Mouse (Mus musculus) frontal cortex, adult (tissue): Measurements from ENCODE around the gene Dnajc25.

Experiments
- ATAC-seq: cut with Nextera tagmentation; 2 replicates; pipeline ENCODE4 v1.9.2; 2017; ENCODE audit warnings: mild to moderate bottlenecking, moderate library complexity, mixed read lengths; ENCODE audit not compliant: low TSS enrichment

Gene Dnajc25

DNA sequence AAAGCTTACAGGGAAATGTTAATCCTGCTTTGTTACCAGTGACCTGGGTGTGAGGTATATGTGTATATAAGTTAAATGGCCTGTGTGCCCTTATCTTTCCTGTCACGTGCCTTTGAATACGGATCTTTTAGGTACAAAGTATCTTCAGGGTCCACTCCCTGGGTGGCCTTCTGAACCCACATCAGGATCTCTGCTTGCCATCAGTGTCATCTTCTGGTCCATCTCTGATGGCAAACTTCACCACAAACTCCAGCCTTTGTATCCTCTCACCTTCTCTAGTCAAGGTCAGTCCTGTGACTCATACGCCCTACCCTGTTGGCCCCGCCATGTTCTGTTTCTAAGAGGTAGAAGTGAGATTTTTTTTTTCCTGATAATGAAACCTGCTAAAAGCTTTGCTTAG is at the start of gene Dnajc25:
Gene Dnajc25, plus strand, starts transcription at position 301 of the 400 bp plus-strand sequence.
- ATAC-seq: no peak

GRCm38 (mm10) chr4:58948391-58948790 is 46.5 kb upstream of the Dnajc25 start:
- peak; percentile 28 for ATAC-seq

- ATAC-seq: no peak
Measured at GRCm38 (mm10) chr4:58952630-58953029, 42.2 kb upstream of the Dnajc25 start.

DNA sequence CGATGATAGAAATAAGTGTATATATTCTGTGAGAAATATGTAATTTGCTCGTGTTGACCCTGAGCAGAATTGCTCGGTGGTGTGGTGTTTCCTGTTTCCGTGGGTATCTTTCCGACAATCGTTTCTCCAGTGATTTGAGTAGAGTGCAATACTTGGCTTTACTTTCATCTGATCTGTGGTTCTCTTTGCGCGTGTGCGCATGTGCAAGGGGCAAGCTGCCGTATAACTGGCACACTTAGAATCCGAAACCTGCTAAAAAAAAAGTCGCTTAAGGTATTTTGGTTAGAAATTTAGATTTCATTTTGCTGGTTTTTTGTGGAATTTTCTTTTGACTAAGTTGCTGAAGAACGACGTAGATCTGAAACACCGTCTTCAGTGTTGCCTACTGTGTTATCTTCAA is 33.1 kb upstream of the Dnajc25 start:
- ATAC-seq: no peak

DNA sequence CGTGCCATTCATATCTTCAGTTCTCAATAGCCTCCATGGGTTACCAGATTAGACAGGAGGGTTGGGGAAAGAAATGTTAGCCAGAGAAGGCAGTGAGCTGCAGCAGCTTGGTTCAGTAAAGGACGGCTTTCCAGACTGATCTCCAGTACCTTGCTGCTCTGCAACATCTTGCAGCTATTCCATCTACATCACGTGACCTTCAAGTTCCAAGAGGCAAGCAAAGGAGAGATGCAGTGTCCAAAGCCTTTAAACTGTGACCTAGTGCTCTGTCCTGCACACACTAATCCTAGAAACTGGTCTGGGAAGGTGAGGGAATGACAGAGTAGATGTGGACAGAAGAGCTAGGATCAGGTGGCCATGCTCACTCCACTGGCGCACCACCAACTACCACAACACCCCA is 31.6 kb upstream of the Dnajc25 start:
- no peak for ATAC-seq

DNA sequence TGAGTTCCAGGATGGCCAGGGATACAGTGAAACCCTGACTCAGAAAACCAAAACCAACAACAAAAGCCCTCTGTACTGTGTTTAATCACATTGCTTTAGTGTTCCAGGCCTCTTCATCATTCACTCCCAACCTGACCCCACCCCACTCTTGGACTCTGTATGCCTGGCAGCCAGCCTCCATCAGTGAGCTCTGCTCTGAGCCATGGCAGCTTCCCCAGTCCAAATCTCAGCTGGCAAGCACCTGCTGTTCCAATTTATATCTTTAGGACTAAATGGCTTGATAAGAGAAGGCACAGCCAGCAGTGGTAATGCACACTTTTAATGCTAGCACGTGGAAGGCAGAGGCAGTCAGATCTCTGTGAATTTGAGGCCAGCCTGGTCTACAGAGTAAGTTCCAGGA is 29.7 kb upstream of the Dnajc25 start:
- no peak for ATAC-seq

DNA sequence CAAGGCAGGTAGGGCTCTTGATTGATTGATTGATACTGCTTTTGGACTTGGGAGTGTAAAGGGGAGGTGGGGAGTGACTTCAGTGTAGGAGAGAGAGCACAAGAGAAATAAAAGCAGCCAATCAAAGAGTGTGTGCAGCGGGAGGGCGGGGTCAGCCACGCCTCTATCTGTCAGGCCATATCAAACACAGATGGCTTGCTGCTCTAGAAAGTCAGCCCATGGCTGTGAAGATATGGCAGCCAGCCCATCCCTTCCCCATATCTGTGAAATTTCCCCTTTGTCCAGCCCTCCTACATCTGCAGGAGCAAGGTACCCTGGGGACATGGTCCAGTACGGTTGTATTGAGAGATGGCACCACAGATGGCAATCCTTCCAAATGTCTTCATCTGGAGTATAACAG is 24.2 kb upstream of the Dnajc25 start:
- no peak for ATAC-seq

- ATAC-seq: no peak
Measured at GRCm38 (mm10) chr4:58975711-58976110, 19.2 kb upstream of the Dnajc25 start.

DNA sequence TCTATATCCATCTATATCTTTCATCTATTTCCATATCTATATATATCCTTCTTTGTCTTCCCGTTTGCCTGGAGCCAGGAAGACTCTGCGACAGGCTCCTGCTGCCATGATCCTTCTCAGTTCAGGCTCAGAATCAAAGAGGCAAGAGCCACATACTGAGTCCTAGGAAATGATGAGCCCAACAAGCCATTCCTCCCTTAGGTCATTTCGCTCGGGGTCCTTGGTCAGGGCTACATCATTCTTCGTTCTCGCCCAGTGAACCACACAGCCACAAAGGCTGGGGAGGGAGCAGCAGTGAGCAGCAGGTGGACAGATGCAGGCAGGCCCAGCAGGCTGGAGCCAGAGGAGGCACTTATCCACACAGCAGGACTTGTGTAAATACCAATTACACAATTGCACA is 13.4 kb upstream of the Dnajc25 start:
- no peak for ATAC-seq

- ATAC-seq: no peak
Measured at GRCm38 (mm10) chr4:58982806-58983205, 12.1 kb upstream of the Dnajc25 start.

DNA sequence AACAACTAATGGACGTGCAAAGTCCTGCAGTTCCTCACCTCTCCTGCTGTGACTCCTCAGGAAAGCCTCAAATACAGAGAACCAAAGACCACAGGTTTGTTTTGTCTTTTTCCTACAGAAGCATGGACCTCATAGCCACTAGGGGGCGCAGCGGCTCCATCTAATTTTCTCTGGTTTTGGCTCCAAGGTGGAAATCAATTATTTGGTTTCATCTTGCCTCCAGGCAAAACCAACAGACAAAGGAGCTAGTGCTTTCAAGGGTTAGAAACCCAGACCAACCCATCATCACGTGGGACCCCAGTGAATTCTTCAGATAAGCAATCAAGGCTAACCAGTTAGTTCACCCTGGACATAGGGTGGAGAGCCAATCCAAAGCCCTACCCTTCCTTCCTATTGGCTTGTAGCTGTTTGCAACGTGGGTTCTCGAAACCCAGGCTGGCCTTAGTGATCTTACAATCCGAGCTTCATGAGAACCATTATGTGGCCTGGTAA is 9.7 kb upstream of the Dnajc25 start:
- ATAC-seq: peak; percentile 50; the same call in 1 of the 2 replicates

DNA sequence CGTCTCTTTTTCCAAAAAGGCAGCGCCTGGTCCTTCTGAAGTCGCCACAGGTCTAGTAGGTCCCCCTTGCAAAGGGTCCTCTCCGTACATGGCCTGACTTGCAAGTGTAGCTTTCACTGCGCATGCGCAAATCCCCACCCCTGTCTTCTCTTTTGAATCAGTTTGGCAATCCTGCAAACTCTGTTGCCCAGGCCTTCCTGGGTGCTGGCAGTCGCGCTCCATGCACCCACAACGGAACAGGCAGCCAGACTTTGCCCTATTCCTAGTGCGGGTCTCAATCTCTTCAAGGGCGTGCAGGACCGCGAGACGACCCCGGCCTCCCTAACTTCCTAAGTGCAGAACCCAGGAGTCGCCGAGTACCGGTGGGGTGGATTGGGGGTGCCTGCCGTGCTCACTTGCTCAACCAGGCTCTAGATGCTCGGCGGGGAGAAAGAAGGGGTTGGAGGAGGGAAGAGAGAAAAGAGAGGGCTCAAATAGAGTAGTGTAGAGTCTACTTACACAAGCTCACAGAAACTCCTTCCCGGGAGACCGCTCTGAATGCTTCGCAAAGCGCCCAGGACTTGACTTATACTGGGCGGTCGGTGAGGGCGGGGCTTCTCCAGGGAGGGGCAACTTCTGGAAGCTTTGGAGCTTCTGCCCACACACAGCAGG is 8.2 kb upstream of the Dnajc25 start, which contains the start of gene Ptgr1:
Gene Ptgr1, minus strand, starts transcription at position 580 of the 651 bp plus-strand sequence.
- peak; percentile 75 for ATAC-seq

DNA sequence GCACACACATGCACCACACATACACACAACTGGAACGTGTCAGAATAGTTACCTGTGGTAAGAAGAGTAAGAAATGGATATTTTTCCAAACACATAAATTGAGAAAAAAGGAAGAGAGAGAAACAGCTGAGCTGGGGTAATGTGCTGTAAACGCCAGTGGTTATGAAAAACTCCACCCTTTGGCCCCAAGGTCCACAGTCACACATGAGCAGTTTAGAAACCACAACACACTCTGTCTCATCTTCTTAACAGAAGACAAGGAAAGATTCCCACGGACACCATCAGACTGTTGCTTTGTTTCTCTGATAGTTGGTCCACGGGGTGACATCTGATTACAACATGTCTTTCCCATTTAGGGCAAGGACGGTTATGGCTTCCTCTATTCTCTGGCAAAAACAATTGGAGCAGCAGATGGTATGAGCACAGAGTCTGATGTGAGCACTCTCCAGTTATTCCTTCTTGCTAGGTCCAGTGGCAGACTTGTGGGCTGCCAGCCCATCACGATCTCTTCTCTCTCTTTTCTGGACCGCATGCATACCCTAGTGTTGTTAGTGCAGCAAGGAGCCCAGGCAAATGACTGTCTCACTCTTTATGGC is 5.5 kb upstream of the Dnajc25 start:
- ATAC-seq: 0 out of 2 replicates have a peak, but pooled peaks have one; percentile 25

DNA sequence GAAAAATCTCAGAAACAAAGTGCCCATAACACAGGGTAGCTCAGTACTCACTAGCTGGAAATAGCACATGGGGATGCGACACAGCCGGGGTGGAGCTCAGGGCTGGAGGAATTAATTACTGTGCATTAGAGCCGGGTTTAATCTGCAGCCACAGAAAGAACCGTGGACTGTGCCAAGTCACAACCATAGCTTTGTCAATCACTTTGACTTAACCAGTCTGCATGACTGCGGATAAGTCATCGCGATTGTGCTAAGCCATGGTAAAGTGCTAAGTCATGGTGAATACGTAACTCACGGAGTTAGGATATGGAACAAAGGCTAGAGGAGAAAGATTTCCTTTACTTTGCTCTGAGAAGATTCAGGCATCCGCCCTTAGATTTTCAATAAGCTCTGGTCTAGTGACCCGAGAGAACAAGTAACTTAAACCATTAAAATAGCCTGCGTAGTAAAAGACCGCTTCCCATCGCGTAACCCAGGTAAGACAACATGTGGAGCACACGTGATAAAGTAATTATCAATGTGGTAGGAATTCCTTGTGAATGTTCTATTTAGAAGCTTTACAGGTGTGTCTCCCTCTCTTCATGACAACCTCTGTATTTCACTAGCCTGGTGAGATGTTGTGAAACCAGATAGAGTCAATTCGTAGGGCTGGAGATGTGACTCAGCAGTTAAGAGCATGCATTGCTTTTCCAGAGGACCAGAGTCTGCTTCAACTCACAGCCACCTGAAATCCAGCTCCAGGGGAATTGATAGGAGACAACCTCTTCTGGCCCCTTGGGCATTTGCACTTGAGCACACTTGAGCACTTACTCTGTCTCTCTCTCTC is 4.0 kb upstream of the Dnajc25 start:
- no peak for ATAC-seq

GRCm38 (mm10) chr4:58992195-58992594 is 2.7 kb upstream of the Dnajc25 start:
- ATAC-seq: no peak

DNA sequence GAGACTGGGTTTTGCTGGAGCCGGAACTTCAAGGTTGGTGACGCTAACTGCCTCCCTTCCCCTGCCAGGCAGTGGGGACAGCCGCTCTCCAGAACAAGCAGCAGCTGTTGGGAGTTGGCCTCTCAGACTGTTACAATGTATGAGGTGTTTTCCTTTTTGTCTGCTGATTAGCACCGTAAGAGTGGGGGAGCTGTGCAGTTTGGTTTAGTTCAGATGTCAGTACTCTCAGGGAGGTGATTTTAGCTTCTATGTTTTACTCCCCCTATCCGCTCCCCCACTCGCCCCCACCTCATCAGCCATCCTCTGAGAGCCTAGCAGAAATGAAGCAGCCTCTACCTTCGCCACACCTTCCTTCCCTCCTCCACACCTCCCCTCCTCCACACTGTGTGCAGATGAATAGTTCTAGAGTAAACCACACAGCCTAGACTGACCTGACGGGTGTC is 410 bp downstream of the Dnajc25 start:
- ATAC-seq: no peak

GRCm38 (mm10) chr4:58997081-58997480 is 2.2 kb downstream of the Dnajc25 start:
- no peak for ATAC-seq

GRCm38 (mm10) chr4:58998688-58999087 is 3.8 kb downstream of the Dnajc25 start:
- ATAC-seq: no peak

GRCm38 (mm10) chr4:58999686-59000085 is 4.8 kb downstream of the Dnajc25 start:
- ATAC-seq: peak; percentile 41; the same call in 1 of the 2 replicates

GRCm38 (mm10) chr4:59000614-59001013 is 5.8 kb downstream of the Dnajc25 start:
- no peak for ATAC-seq

- peak; percentile 94 for ATAC-seq
Measured at GRCm38 (mm10) chr4:59002948-59003805, 8.3 kb downstream of the Dnajc25 start, which contains the start of gene Gm20503. Gm20503 (plus strand) TSS chr4:59003210.
